ENCODE assay signal across 28 mouse cellular contexts in the genomic region with DNA sequence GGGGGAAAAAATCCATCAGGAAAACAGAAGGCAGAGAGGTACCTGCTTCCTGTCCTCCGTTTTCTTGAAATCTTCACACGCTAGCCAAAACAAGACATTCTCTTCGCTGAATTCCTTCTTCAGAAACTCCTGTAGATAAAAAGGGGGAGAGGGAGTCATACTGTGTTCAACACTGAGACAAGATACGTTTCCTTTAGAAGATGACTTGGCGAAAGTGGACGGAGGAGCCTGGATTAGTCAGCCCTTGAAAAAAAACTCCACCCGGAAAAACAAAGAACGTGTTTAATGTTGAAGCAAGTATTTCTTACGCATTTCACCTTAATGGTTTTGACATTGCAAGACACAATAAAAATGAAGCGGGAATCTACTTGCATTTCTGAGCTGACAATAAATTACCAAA. TPM values are rescaled to one million over a fixed set of nuclear protein-coding genes. Genes with fewer than 3 reads are reported as not detected.
DNase-seq lines count a peak whose midpoint lies in the region; ATAC-seq and TF ChIP-seq lines count a peak whose summit lies in the region.
"Had no signal": no experiment of that assay in that cellular context is flagged by ENCODE, and none has a peak within 500 bp of the region (broad histone marks: within the 10 kb centered on the region; RNA-seq: fewer than 3 reads in every experiment).

No protein-coding gene starts in this region.

- peak overlapping the region; percentile 78 for H3K27ac ChIP-seq in liver, embryonic 12.5 days
- H3K27ac ChIP-seq in liver, embryonic 14.5 days = peak overlapping the region; percentile 64
- H3K27ac ChIP-seq: embryonic facial prominence, embryonic 13.5 days; forebrain, embryonic 12.5 days; hindbrain, embryonic 12.5 days; hindbrain, postnatal 0 days; limb, embryonic 10.5 days; limb, embryonic 15.5 days; lung, embryonic 15.5 days; midbrain, embryonic 13.5 days had no signal

- H3K27me3 ChIP-seq in liver, embryonic 12.5 days (replicated peaks) = no peaks in the 10 kb centered on the region
- H3K27me3 ChIP-seq in liver, embryonic 14.5 days (ENCODE audit: control insufficient read depth, insufficient read depth, low read length) = no peaks in the 10 kb centered on the region
- H3K27me3 ChIP-seq: embryonic facial prominence, embryonic 13.5 days; forebrain, embryonic 12.5 days; hindbrain, embryonic 12.5 days; limb, embryonic 15.5 days; lung, embryonic 15.5 days; midbrain, embryonic 13.5 days had no signal

- DNase-seq in liver = no peak
- peak; percentile 28 for DNase-seq in c-Kit-negative CD71-positive TER-119-positive erythroid progenitor cells, embryonic 14.5 days (ENCODE audit: low read depth, low spot score)
- no peak for DNase-seq in liver, embryonic 14.5 days (ENCODE audit: low read depth in 3 of 3, low spot score in 3 of 3)
- DNase-seq in right cerebral cortex, postnatal 25 days = no peak
- no peak for DNase-seq in thymus, postnatal 25 days
- no peak for DNase-seq in lung, postnatal 14 days
- DNase-seq: adrenal gland, postnatal 10 days; B cell, adult 2 months; cerebellum, adult 11-12 months; cerebellum, adult 9-11 months; gastrocnemius, postnatal 14 days; heart, postnatal 36 days; kidney, adult 9 months; kidney, postnatal 14 days; layer of hippocampus, adult 9-11 months; lung, postnatal 36 days; thymus, adult 2 months had no signal

- no peak overlapping the region for H3K4me3 ChIP-seq in liver, embryonic 12.5 days
- no peak overlapping the region for H3K4me3 ChIP-seq in liver, embryonic 14.5 days (ENCODE audit: insufficient read depth in 1 of 2, low read depth in 2 of 2, low read length in 2 of 2)
- H3K4me3 ChIP-seq: embryonic facial prominence, embryonic 13.5 days; forebrain, embryonic 12.5 days; heart, embryonic 10.5 days; hindbrain, embryonic 12.5 days; limb, embryonic 10.5 days; limb, embryonic 15.5 days; lung, embryonic 15.5 days; midbrain, embryonic 13.5 days had no signal

- H3K9ac ChIP-seq in liver, embryonic 12.5 days = peak overlapping the region; percentile 22; the same call in 1 of the 2 replicates
- peak overlapping the region; percentile 23; the same call in 1 of the 2 replicates for H3K9ac ChIP-seq in liver, embryonic 14.5 days (replicated peaks)
- H3K9ac ChIP-seq: embryonic facial prominence, embryonic 13.5 days; forebrain, embryonic 12.5 days; hindbrain, embryonic 12.5 days; limb, embryonic 15.5 days; lung, embryonic 15.5 days; midbrain, embryonic 13.5 days had no signal

- 29% methylated on average over 10 of the region's 10 CpGs for WGBS in liver, embryonic 12.5 days (ENCODE audit: insufficient replicate concordance)
- WGBS in liver, embryonic 14.5 days (ENCODE audit: insufficient replicate concordance) = 29% methylated on average over 10 of the region's 10 CpGs

- H3K4me2 ChIP-seq in liver, embryonic 12.5 days = peak overlapping the region; percentile 33
- H3K4me2 ChIP-seq in liver, embryonic 14.5 days (ENCODE audit: low read depth) = peak overlapping the region; percentile 26
- H3K4me2 ChIP-seq: embryonic facial prominence, embryonic 13.5 days; forebrain, embryonic 12.5 days; hindbrain, embryonic 12.5 days; limb, embryonic 15.5 days; lung, embryonic 15.5 days; midbrain, embryonic 13.5 days had no signal

- ATAC-seq in liver, embryonic 12.5 days = peak; percentile 61
- peak; percentile 40; the same call in 1 of the 2 replicates for ATAC-seq in liver, embryonic 14.5 days (ENCODE audit: insufficient read depth)
- ATAC-seq: hindbrain, postnatal 0 days; intestine, embryonic 16.5 days; midbrain, embryonic 13.5 days had no signal

- H3K4me1 ChIP-seq in liver, embryonic 12.5 days = peaks cover 81% of the 10 kb centered on the region
- peaks cover 35 to 50% of the 10 kb centered on the region in 2 experiments for H3K4me1 ChIP-seq in liver, embryonic 14.5 days (replicated peaks; ENCODE audit: control insufficient read depth in 2 of 2, insufficient read depth in 2 of 2, low read length in 1 of 2)
- H3K4me1 ChIP-seq: forebrain, embryonic 12.5 days; hindbrain, embryonic 12.5 days; limb, embryonic 10.5 days; limb, embryonic 15.5 days; midbrain, embryonic 13.5 days had no signal

- no peak for TF ChIP-seq CTCF in liver, embryonic 14.5 days (IDR thresholded peaks at IDR 0.05; ENCODE audit: low read depth)

- H3K36me3 ChIP-seq in liver, embryonic 12.5 days = peaks cover 36% of the 10 kb centered on the region
- peaks cover 4% of the 10 kb centered on the region; the same call in 1 of the 2 replicates for H3K36me3 ChIP-seq in liver, embryonic 14.5 days (replicated peaks; ENCODE audit: control insufficient read depth, insufficient read depth, low read depth)
- H3K36me3 ChIP-seq: embryonic facial prominence, embryonic 13.5 days; forebrain, embryonic 12.5 days; hindbrain, embryonic 12.5 days; limb, embryonic 10.5 days; limb, embryonic 15.5 days; lung, embryonic 15.5 days had no signal

- H3K9me3 ChIP-seq in liver, embryonic 12.5 days (replicated peaks) = peaks cover 12% of the 10 kb centered on the region; the same call in 1 of the 2 replicates
- H3K9me3 ChIP-seq in liver, embryonic 14.5 days (ENCODE audit: control insufficient read depth, low read length) = no peaks in the 10 kb centered on the region
- H3K9me3 ChIP-seq: embryonic facial prominence, embryonic 13.5 days; forebrain, embryonic 12.5 days; heart, embryonic 10.5 days; limb, embryonic 10.5 days; limb, embryonic 15.5 days; lung, embryonic 15.5 days; midbrain, embryonic 13.5 days had no signal

- TF ChIP-seq EP300 in liver, embryonic 14.5 days (IDR thresholded peaks at IDR 0.05; ENCODE audit: low read depth) = no peak

RNA-seq across cellular contexts. Expression of gene Rgs10, which starts 15.4 kb away (rescaled TPM):
- polyA plus RNA-seq in liver, embryonic 12.5 days (2016; fragmentation: Nextera tagmentation; extraction: Ambion mirVana) = 57.7 and 58.1 TPM in 2 replicates
- polyA plus RNA-seq in liver, embryonic 14.5 days (2012; rRNA removed) = 24.4 and 36.3 TPM in 2 replicates
- polyA plus RNA-seq in liver, embryonic 14.5 days (2014; fragmentation: Nextera tagmentation; extraction: Ambion mirVana) = 45.8 and 53.0 TPM in 2 replicates

RNA-seq across cellular contexts. Expression of gene Tial1, which starts 58.4 kb away (rescaled TPM):
- 17.9 and 18.2 TPM in 2 replicates for polyA plus RNA-seq in liver, embryonic 12.5 days (2016; fragmentation: Nextera tagmentation; extraction: Ambion mirVana)
- polyA plus RNA-seq in liver, embryonic 14.5 days (2012; rRNA removed) = 32.7 and 55.3 TPM in 2 replicates
- 15.2 and 15.5 TPM in 2 replicates for polyA plus RNA-seq in liver, embryonic 14.5 days (2014; fragmentation: Nextera tagmentation; extraction: Ambion mirVana)
